Mouse (Mus musculus) heart, embryonic 14.5 days (tissue): ENCODE results near the gene Tmem160. TPM values are rescaled to one million over a fixed set of nuclear protein-coding genes. Genes with fewer than 3 reads are reported as not detected.
A peak's percentile ranks its signal among the peaks of the same experiment; 100 is the strongest.

Experiments used
- ATAC-seq: fragments of 200-750 bp; cut with Nextera tagmentation; 2 replicates; pipeline ENCODE4 v1.8.0; 2017; ENCODE audit warnings: low read depth, moderate TSS enrichment; ENCODE audit not compliant: insufficient number of reproducible peaks, insufficient read depth, low FRiP score
- H3K27ac ChIP-seq, 2 experiments: fragments of 200-500 bp in 1 of 2; fragments of 300-500 bp in 1 of 2; sonication (generic) in 1 of 2; replicated peaks in 1 of 2; 2 replicates each; pipeline ENCODE4 v1.5.1; 2012 to 2014; ENCODE audit warnings: low read depth in 2 of 2, low read length in 2 of 2, control low read depth in 1 of 2, mild to moderate bottlenecking in 1 of 2, mixed read lengths in 1 of 2; ENCODE audit not compliant: control insufficient read depth in 1 of 2, insufficient read depth in 1 of 2
- H3K27me3 ChIP-seq: fragments of 300-500 bp; sonication (generic); 2 replicates; pipeline ENCODE4 v1.6.1; 2014; ENCODE audit warnings: mild to moderate bottlenecking, low read length, control low read depth; ENCODE audit not compliant: control insufficient read depth, insufficient read depth
- H3K36me3 ChIP-seq: fragments of 300-500 bp; sonication (generic); 2 replicates; pipeline ENCODE4 v1.6.1; 2014; ENCODE audit warnings: mild to moderate bottlenecking, control low read depth, low read length, mixed read lengths; ENCODE audit not compliant: control insufficient read depth, insufficient read depth
- H3K4me1 ChIP-seq, 2 experiments: fragments of 200-500 bp in 1 of 2; fragments of 300-500 bp in 1 of 2; sonication (generic) in 1 of 2; 2 replicates each; pipeline ENCODE4 v1.6.1; 2012 to 2014; ENCODE audit warnings: low read length in 2 of 2, control low read depth in 1 of 2, mixed read lengths in 1 of 2; ENCODE audit not compliant: control insufficient read depth in 2 of 2, insufficient read depth in 2 of 2
- H3K4me2 ChIP-seq: fragments of 300-500 bp; sonication (generic); 2 replicates; pipeline ENCODE4 v1.6.1; 2014; ENCODE audit warnings: mild to moderate bottlenecking, low read length
- H3K4me3 ChIP-seq, 2 experiments: fragments of 200-500 bp in 1 of 2; fragments of 300-500 bp in 1 of 2; sonication (generic) in 1 of 2; 2 replicates each; pipeline ENCODE4 v1.5.1; 2012 to 2014; ENCODE audit warnings: low read length in 2 of 2, mild to moderate bottlenecking in 2 of 2, control low read depth in 1 of 2, low read depth in 1 of 2, moderate library complexity in 1 of 2; ENCODE audit not compliant: control insufficient read depth in 1 of 2, insufficient read depth in 1 of 2
- H3K9ac ChIP-seq: fragments of 300-500 bp; sonication (generic); 2 replicates; pipeline ENCODE4 v1.6.1; 2014; ENCODE audit warnings: mild to moderate bottlenecking, low read length
- H3K9me3 ChIP-seq: fragments of 300-500 bp; sonication (generic); 2 replicates; pipeline ENCODE4 v1.6.1; 2016; ENCODE audit warnings: low read length, control low read depth; ENCODE audit not compliant: control insufficient read depth
- WGBS: fragments of 180-500 bp; shearing (Covaris S2); extraction: QIAGEN DNeasy Blood & Tissue Kit; methylation state at CpG from one replicate; pipeline ENCODE4 v1.1.7; 2014; 5-methylcytosine and 5-hydroxymethylcytosine counted together
- polyA plus RNA-seq: library from polyadenylated mRNA; unstranded; fragments of >200 nt; fragmentation: Nextera tagmentation; extraction: Ambion mirVana; gene quantifications from 2 replicates; pipeline ENCODE4 v1.2.1, GENCODE M21; 2014

Gene Tmem160
- 87.5 and 96.7 TPM in 2 replicates for polyA plus RNA-seq

GRCm38 (mm10) chr7:16452587-16453073 lies at the start of gene Tmem160:
TSS of gene Tmem160 (plus strand) at chr7:16452779.
- peak; percentile 97 for ATAC-seq
- Histone ChIP-seq H3K4me1 (peaks cover 6 to 10% of the 10 kb centered on the region in 2 experiments), H3K4me3 (peak within 1 kb of the TSS; percentile 61 to 83), H3K36me3 (peaks cover 9% of the 10 kb centered on the region), H3K27ac (peak within 1 kb of the TSS in 1 of 2 experiments; percentile 63; a peak in 2 of 4 replicates), H3K9me3 (no peaks in the 10 kb centered on the region), H3K4me2 (peak within 1 kb of the TSS; percentile 90), H3K27me3 (no peaks in the 10 kb centered on the region), H3K9ac (peak within 1 kb of the TSS; percentile 78)
- WGBS, result 1% methylated on average over 30 of the region's 30 CpGs

GRCm38 (mm10) chr7:16402968-16403948 lies 49.3 kb upstream of the Tmem160 start:
- Histone ChIP-seq H3K4me1 (peaks cover 28 to 46% of the 10 kb centered on the region in 2 experiments), H3K9ac (peak overlapping the region; percentile 97), H3K36me3 (peaks cover 4% of the 10 kb centered on the region; the same call in 1 of the 2 replicates), H3K4me3 (peak overlapping the region; percentile 35 to 69), H3K4me2 (peak overlapping the region; percentile 87), H3K9me3 (no peaks in the 10 kb centered on the region), H3K27me3 (no peaks in the 10 kb centered on the region), H3K27ac (peak overlapping the region; percentile 80 to 100)
- WGBS, result 33% methylated on average over 21 of the region's 21 CpGs
- ATAC-seq, result no peak

- peak overlapping the region; percentile 60 for H3K9ac ChIP-seq
- 73% methylated on average over 3 of the region's 3 CpGs for WGBS
- peak overlapping the region; percentile 57 for H3K4me2 ChIP-seq
- H3K4me3 ChIP-seq, result 0 out of 4 replicates have a peak overlapping the region, but pooled peaks of 1 of the 2 experiments have one; percentile 9
- H3K36me3 ChIP-seq, result peaks cover 4% of the 10 kb centered on the region; the same call in 1 of the 2 replicates
- H3K27ac ChIP-seq, result peak overlapping the region; percentile 86 to 93
- H3K4me1 ChIP-seq, result peaks cover 22 to 39% of the 10 kb centered on the region in 2 experiments
- H3K9me3 ChIP-seq, result no peaks in the 10 kb centered on the region
- no peak for ATAC-seq
- H3K27me3 ChIP-seq, result no peaks in the 10 kb centered on the region
These were observed 48.1 kb upstream of the Tmem160 start for GRCm38 (mm10) chr7:16404315-16405072.

GRCm38 (mm10) chr7:16405073-16405455 lies 47.5 kb upstream of the Tmem160 start:
- 38% methylated on average over 2 of the region's 2 CpGs for WGBS
- H3K27ac ChIP-seq, result peak overlapping the region; percentile 86 to 93

GRCm38 (mm10) chr7:16405516-16406351 lies 46.8 kb upstream of the Tmem160 start:
- Histone ChIP-seq H3K36me3 (peaks cover 8% of the 10 kb centered on the region; the same call in 1 of the 2 replicates), H3K9me3 (no peaks in the 10 kb centered on the region), H3K27me3 (no peaks in the 10 kb centered on the region), H3K9ac (peak overlapping the region; percentile 60), H3K4me3 (peak overlapping the region in 1 of 2 experiments; percentile 9; a peak in 1 of 4 replicates), H3K27ac (peak overlapping the region; percentile 86 to 93), H3K4me1 (peaks cover 22 to 39% of the 10 kb centered on the region in 2 experiments), H3K4me2 (peak overlapping the region; percentile 57)
- WGBS, result 28% methylated on average over 11 of the region's 11 CpGs
- ATAC-seq, result peak; percentile 51

More at GRCm38 (mm10) chr7:16405073-16405455, 47.5 kb upstream of the Tmem160 start:
- no peaks in the 10 kb centered on the region for H3K27me3 ChIP-seq
- H3K9me3 ChIP-seq, result no peaks in the 10 kb centered on the region
- H3K9ac ChIP-seq, result peak overlapping the region; percentile 60
- H3K4me1 ChIP-seq, result peaks cover 22 to 39% of the 10 kb centered on the region in 2 experiments
- ATAC-seq, result no peak
- peak overlapping the region in 1 of 2 experiments; percentile 9; a peak in 1 of 4 replicates for H3K4me3 ChIP-seq
- peak overlapping the region; percentile 57 for H3K4me2 ChIP-seq
- peaks cover 4% of the 10 kb centered on the region; the same call in 1 of the 2 replicates for H3K36me3 ChIP-seq

GRCm38 (mm10) chr7:16406978-16407377 lies 45.6 kb upstream of the Tmem160 start:
- no peak overlapping the region for H3K9ac ChIP-seq
- H3K9me3 ChIP-seq, result no peaks in the 10 kb centered on the region
- H3K36me3 ChIP-seq, result peaks cover 9% of the 10 kb centered on the region; the same call in 1 of the 2 replicates
- no peak overlapping the region for H3K4me3 ChIP-seq
- H3K27me3 ChIP-seq, result no peaks in the 10 kb centered on the region
- peaks cover 22 to 39% of the 10 kb centered on the region in 2 experiments for H3K4me1 ChIP-seq
- H3K4me2 ChIP-seq, result no peak overlapping the region
- WGBS, result 65% methylated on average over 3 of the region's 3 CpGs
- 0 out of 4 replicates have a peak overlapping the region, but pooled peaks of 1 of the 2 experiments have one; percentile 2 for H3K27ac ChIP-seq
- ATAC-seq, result no peak
